Mouse (Mus musculus): ENCODE results near the gene Rnf149. TPM values are rescaled to one million over a fixed set of nuclear protein-coding genes. Genes with fewer than 3 reads are reported as not detected.

Gene Rnf149
- polyA plus RNA-seq, 1 experiment, result 136 TPM

GRCm38 (mm10) chr1:39512183-39512582 is 65.0 kb downstream of the Rnf149 start:
- no peak for TF ChIP-seq GATA1 (IDR thresholded peaks at IDR 0.05; ENCODE audit: low read length)

- no peak for TF ChIP-seq GATA1 (IDR thresholded peaks at IDR 0.05; ENCODE audit: low read length)
These were observed 65.4 kb downstream of the Rnf149 start for GRCm38 (mm10) chr1:39511775-39512174.

- TF ChIP-seq GATA1 (IDR thresholded peaks at IDR 0.05; ENCODE audit: low read length), result no peak
These were observed 71.6 kb downstream of the Rnf149 start for GRCm38 (mm10) chr1:39505600-39505999.

GRCm38 (mm10) chr1:39504261-39504660 is 72.9 kb downstream of the Rnf149 start:
- TF ChIP-seq GATA1 (IDR thresholded peaks at IDR 0.05; ENCODE audit: low read length), result no peak

GRCm38 (mm10) chr1:39502817-39503633 is 74.2 kb downstream of the Rnf149 start:
- TF ChIP-seq GATA1 (IDR thresholded peaks at IDR 0.05; ENCODE audit: low read length), result no peak

Other genes with a start within 250 kb of the Rnf149 start
- gene Rpl31, start 209.6 kb downstream of the Rnf149 start, polyA plus RNA-seq (2012), result 322 and 379 TPM in 2 replicates
- 0.93 and 1.1 TPM in 2 replicates for gene Tbc1d8, start 98.7 kb downstream of the Rnf149 start, polyA plus RNA-seq (2012)
- gene Cnot11, start 42.4 kb downstream of the Rnf149 start, polyA plus RNA-seq (2012), result 111 and 146 TPM in 2 replicates
- gene Creg2, start 74.1 kb upstream of the Rnf149 start, polyA plus RNA-seq (2012), result not detected in 2 replicates
- not detected in 2 replicates for gene Rfx8, start 143.6 kb upstream of the Rnf149 start, polyA plus RNA-seq (2012)
- gene Gm3646, start 227.9 kb upstream of the Rnf149 start, polyA plus RNA-seq (2012), result not detected in 2 replicates

Data from G1E-ER4 (cell line).